Mouse (Mus musculus) E14TG2a.4 (cell line): ENCODE data around the gene Morc3.

Source experiments
- CTCF ChIP-seq: conservative IDR thresholded peaks from 2 replicates; pipeline ENCODE4 v1.5.1; 2014; ENCODE audit warnings: low read length
- NANOG ChIP-seq: IDR thresholded peaks from 2 replicates; pipeline ENCODE4 v1.6.1; 2014; ENCODE audit warnings: borderline replicate concordance, low read length, mixed read lengths

- TF ChIP-seq CTCF (no peak), NANOG (no peak)
Observed at GRCm38 (mm10) chr16:93789971-93790755, 41.8 kb upstream of the Morc3 start.
